Mouse (Mus musculus): Measurements from ENCODE around the gene Dhx34.
A peak's percentile ranks its signal among the peaks of the same experiment; 100 is the strongest.

The Dhx34 gene

GRCm38 (mm10) chr7:16162036-16162435 lies 59.8 kb downstream of the Dhx34 start:
- no peak for DNase-seq (ENCODE audit: low spot score in 2 of 2)

GRCm38 (mm10) chr7:16161302-16161701 lies 60.5 kb downstream of the Dhx34 start:
- no peak for DNase-seq (ENCODE audit: low spot score in 2 of 2)

- DNase-seq (ENCODE audit: low spot score in 2 of 2): no peak
These were observed 61.1 kb downstream of the Dhx34 start for GRCm38 (mm10) chr7:16160702-16161101.

- DNase-seq (ENCODE audit: low spot score in 2 of 2): no peak
These were observed 63.1 kb downstream of the Dhx34 start for GRCm38 (mm10) chr7:16158735-16159134.

- no peak for DNase-seq (ENCODE audit: low spot score in 2 of 2)
These were observed 65.6 kb downstream of the Dhx34 start for GRCm38 (mm10) chr7:16156105-16156714.

- no peak for DNase-seq (ENCODE audit: low spot score in 2 of 2)
These were observed 66.5 kb downstream of the Dhx34 start for GRCm38 (mm10) chr7:16155132-16155872.

GRCm38 (mm10) chr7:16153522-16153921 lies 68.3 kb downstream of the Dhx34 start:
- peak in 1 of 2 experiments; percentile 33 for DNase-seq (ENCODE audit: low spot score in 2 of 2)

GRCm38 (mm10) chr7:16150191-16151145 lies 71.4 kb downstream of the Dhx34 start:
- DNase-seq (ENCODE audit: low spot score in 2 of 2): no peak

- no peak for DNase-seq (ENCODE audit: low spot score in 2 of 2)
These were observed 72.6 kb downstream of the Dhx34 start for GRCm38 (mm10) chr7:16149241-16149640.

- peak in 1 of 2 experiments; percentile 53 for DNase-seq (ENCODE audit: low spot score in 2 of 2)
These were observed 74.2 kb downstream of the Dhx34 start for GRCm38 (mm10) chr7:16147643-16148042.
